Mouse (Mus musculus) gastrocnemius, postnatal 36 days (tissue): ENCODE data around the gene Ndufaf8. TPM values are rescaled to one million over a fixed set of nuclear protein-coding genes. Genes with fewer than 3 reads are reported as not detected.
A peak's percentile ranks its signal among the peaks of the same experiment; 100 is the strongest.

ENCODE experiments used
- DNase-seq, 2 experiments: peaks; one replicate each; pipeline ENCODE4 v3.0.0; 2022
- intact Hi-C: fragments of 180-260 bp; cut with DNase I; formaldehyde crosslinking; loops from one replicate; pipeline ENCODE4 v1.15.1; 2025
- long read RNA-seq, 2 experiments: library from polyadenylated mRNA; stranded (forward); transcript quantifications; one replicate each; pipeline ENCODE4 v2.0.0; 2021
- total RNA-seq, 2 experiments: library from RNA; stranded (reverse); gene quantifications; 2 replicates each; pipeline ENCODE4 v1.2.3; 2021

The Ndufaf8 gene
- total RNA-seq, result 10 to 100 TPM; 32.1 to 32.9 TPM
- long read RNA-seq, experiment 1, transcript Ndufaf8-201 (3 exons, 781 nt), result major isoform, 72 of 109 reads
- long read RNA-seq, experiment 1, partial matches to known transcripts, result 0 of 109 reads
- long read RNA-seq, experiment 1, other reads (novel, unspliced or antisense), result 33 of 109 reads
- long read RNA-seq, experiment 2, transcript Ndufaf8-201 (3 exons, 781 nt), result major isoform, 105 of 161 reads
- long read RNA-seq, experiment 2, partial matches to known transcripts, result 52 of 161 reads
- long read RNA-seq, experiment 2, other reads (novel, unspliced or antisense), result 0 of 161 reads

- intact Hi-C loops, result no loop called here
- peak; percentile 92 to 100 for DNase-seq
Measured at GRCm38 (mm10) chr11:120098588-120099511, at the start of gene Ndufaf8, which contains the start of gene Tepsin. Ndufaf8 (plus strand) TSS chr11:120098928. Tepsin (minus strand) TSS chr11:120098731.

- DNase-seq, result no peak
- intact Hi-C loops, result no loop called here
Measured at GRCm38 (mm10) chr11:120049067-120049466, 49.7 kb upstream of the Ndufaf8 start.

- intact Hi-C loops, result no loop called here
- DNase-seq, result no peak
Measured at GRCm38 (mm10) chr11:120051124-120051811, 47.5 kb upstream of the Ndufaf8 start.

- intact Hi-C loops, result no loop called here
- no peak for DNase-seq
Measured at GRCm38 (mm10) chr11:120052274-120052673, 46.5 kb upstream of the Ndufaf8 start.

DNA sequence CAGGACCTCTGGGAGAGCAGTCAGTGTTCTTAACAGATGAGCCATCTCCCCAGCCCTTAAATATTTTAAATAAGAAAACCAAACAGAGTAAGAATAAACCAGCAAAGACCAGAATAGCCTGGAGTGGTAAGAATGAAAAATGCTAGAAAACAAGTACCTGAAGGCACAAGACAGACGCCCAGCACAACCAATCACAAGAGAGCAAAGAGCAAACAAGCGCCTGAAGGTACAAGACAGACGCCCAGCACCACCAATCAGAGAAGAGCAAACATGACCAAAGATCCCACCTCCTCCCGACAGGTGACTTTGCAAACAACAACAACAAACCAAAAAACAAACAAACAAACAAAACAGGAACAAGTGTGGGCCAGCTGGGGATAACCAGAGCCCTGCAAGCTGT is 44.9 kb upstream of the Ndufaf8 start:
- DNase-seq, result no peak
- intact Hi-C loops, result no loop called here

GRCm38 (mm10) chr11:120055953-120056732 is 42.6 kb upstream of the Ndufaf8 start:
- no peak for DNase-seq
- intact Hi-C loops, result no loop called here

DNA sequence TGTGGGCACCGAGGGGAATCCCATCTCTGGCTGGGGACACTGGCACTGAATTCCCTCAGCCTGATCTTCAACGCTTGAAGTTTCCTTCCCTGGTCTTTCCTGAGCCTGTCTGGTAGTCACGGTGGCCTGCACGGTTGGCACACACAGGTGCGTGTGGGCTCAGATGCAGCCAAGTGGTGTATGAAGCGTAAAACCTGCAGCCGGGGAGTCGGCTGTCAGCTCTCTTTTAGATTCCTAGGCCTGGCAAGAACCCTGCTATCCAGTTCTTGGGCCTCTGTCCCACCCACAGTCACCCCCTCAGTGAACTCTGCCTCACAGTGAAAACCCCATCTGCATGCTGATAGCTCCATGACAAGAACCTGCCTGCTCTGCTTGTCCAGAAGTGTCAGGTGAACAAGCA is 38.1 kb upstream of the Ndufaf8 start:
- intact Hi-C loops, result no loop called here
- no peak for DNase-seq

DNA sequence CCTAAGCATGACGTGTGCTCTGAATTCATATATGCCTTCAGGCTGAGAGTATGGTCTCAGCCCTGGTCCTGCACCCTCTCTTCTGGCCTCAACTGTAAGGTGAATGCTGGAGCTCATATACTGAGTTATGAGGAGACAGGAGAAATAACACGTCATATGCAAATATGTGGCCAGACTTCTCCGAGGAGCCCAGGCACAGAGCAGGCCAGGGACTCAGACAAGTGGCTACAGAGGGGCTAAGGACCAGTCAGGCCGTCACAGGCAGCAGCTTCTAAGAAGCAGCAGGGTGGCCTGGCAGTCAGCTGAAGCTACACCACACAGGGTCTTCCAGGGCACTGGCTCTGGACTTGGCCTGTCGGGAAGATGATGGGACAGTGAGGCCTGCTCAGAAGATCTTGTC is 35.4 kb upstream of the Ndufaf8 start:
- intact Hi-C loops, result no loop called here
- no peak for DNase-seq

- no peak for DNase-seq
- intact Hi-C loops, result loop anchor here (2.0 kb wide), 1 partner anchor 33 kb away; no protein-coding TSS in a partner anchor
Measured at GRCm38 (mm10) chr11:120064006-120064667, 34.6 kb upstream of the Ndufaf8 start.

GRCm38 (mm10) chr11:120064668-120065040 is 34.1 kb upstream of the Ndufaf8 start:
- intact Hi-C loops, result loop anchor here (2.0 kb wide), 1 partner anchor 34 kb away; no protein-coding TSS in a partner anchor
- DNase-seq, result no peak

GRCm38 (mm10) chr11:120065291-120065690 is 33.4 kb upstream of the Ndufaf8 start:
- intact Hi-C loops, result loop anchor here (2.0 kb wide), 1 partner anchor 34 kb away; no protein-coding TSS in a partner anchor
- peak in 1 of 2 experiments; percentile 36 for DNase-seq

- intact Hi-C loops, result no loop called here
- no peak for DNase-seq
Measured at GRCm38 (mm10) chr11:120067834-120068233, 30.9 kb upstream of the Ndufaf8 start.

- no peak for DNase-seq
- intact Hi-C loops, result no loop called here
Measured at GRCm38 (mm10) chr11:120069261-120069660, 29.5 kb upstream of the Ndufaf8 start.

- no peak for DNase-seq
- intact Hi-C loops, result no loop called here
Measured at GRCm38 (mm10) chr11:120070286-120070930, 28.3 kb upstream of the Ndufaf8 start.

GRCm38 (mm10) chr11:120071065-120071464 is 27.7 kb upstream of the Ndufaf8 start:
- intact Hi-C loops, result no loop called here
- no peak for DNase-seq

DNA sequence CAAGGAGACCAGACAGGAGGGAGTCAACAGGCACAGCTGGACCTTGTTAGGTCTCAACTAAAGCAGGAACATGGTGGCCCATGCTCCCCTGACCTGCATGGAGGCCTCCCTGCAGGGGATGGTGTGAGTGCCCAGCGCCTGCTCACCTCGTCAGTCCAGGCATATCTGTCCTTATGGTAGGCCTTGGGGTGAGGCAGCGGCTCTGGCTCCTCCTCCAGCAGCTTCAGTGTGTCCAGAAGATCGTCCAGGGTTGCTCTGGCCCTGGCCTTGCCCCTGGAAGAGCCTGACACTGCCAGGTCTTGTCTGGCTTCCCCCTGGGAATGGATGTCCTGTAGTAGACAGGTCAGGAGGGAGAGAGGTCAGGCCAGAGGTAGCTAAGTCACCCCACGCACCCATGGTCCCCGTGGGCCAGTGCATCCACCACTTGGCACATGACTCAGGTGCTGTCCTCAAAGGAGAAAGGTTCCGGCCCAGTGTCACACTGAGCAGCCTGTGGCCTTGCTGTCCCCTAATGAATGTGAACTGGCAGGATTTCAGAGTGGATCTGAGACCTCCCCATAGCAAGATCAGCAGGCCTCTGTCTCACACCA is 26.9 kb upstream of the Ndufaf8 start:
- no peak for DNase-seq
- intact Hi-C loops, result no loop called here

DNA sequence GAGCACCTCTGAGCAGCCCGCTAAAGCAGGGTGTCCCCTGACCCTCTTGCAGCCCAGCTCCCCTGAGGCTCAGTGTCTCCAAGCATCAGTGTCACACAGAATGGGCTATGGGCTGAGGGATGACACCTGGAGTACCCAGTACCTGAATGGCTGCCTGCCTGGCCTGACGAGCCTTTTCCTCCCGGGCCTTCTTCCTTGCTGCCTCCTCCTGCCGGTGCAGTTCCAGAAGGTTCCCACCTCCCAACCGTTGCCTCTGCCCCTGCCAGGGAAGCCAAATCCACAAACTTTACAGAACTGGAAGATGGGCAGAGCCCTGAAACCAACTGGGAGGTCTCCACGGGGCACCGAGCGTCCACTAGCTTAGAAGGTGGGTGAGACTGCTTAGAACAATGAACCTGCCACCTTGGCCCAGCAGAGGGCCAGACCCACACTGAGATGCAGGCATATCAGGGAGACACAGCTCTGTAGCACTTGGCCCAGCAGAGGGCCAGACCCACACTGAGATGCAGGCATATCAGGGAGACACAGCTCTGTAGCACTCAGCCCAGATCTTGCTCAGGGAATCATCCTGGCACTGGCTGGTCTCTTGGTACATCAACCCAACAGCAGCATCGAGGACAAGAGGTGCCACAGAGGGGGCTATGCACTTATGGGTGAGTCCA is 25.6 kb upstream of the Ndufaf8 start:
- DNase-seq, result no peak
- intact Hi-C loops, result no loop called here

DNA sequence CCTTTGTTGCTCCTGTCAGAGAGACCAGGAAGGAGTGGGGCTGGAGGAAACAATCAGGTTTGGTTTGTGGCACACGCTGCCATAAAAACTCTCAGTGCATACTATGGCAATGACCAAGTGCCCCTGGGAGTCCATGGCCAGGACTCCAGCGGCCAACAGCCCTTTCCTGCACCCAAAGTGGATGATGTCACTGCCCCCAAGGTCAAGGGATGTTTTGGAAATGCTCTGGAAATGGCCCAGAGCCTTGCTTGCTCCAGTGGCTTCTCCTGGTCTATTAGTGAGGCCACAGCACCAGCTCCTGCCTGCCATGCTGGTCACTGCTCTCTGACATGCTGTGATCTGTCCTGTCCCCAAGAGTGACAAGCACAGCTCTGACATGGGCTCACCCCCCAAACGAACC is 22.5 kb upstream of the Ndufaf8 start:
- intact Hi-C loops, result no loop called here

More for the DNA sequence above, 22.5 kb upstream of the Ndufaf8 start:
- no peak for DNase-seq
